Mouse (Mus musculus) midbrain, postnatal 0 days (tissue): ENCODE measurements around the gene Rora. TPM values are rescaled to one million over a fixed set of nuclear protein-coding genes. Genes with fewer than 3 reads are reported as not detected.

ENCODE experiments used
- ATAC-seq: fragments of 200-750 bp; cut with Nextera tagmentation; 2 replicates; pipeline ENCODE4 v1.8.0; 2017; ENCODE audit warnings: moderate number of reproducible peaks, mild to moderate bottlenecking, moderate TSS enrichment, moderate library complexity; ENCODE audit not compliant: low FRiP score
- DNase-seq: peaks from one replicate; pipeline ENCODE4 v3.0.0-alpha.2; 2015; ENCODE audit warnings: low spot score
- H3K27ac ChIP-seq: fragments of 300-500 bp; sonication (generic); 2 replicates; pipeline ENCODE4 v1.5.1; 2014; ENCODE audit warnings: low read depth, mild to moderate bottlenecking, low read length, mixed read lengths
- H3K27me3 ChIP-seq: fragments of 300-500 bp; sonication (generic); 2 replicates; pipeline ENCODE4 v1.6.1; 2014; ENCODE audit warnings: low read length, control low read depth, mixed read lengths; ENCODE audit not compliant: insufficient read depth
- H3K36me3 ChIP-seq: fragments of 300-500 bp; sonication (generic); 2 replicates; pipeline ENCODE4 v1.6.1; 2014; ENCODE audit warnings: low read length, control low read depth, mixed read lengths; ENCODE audit not compliant: insufficient read depth
- H3K4me1 ChIP-seq: fragments of 300-500 bp; sonication (generic); 2 replicates; pipeline ENCODE4 v1.6.1; 2014; ENCODE audit warnings: mild to moderate bottlenecking, control low read depth, antibody characterized with exemption, low read length, mixed read lengths; ENCODE audit not compliant: insufficient read depth
- H3K4me2 ChIP-seq: fragments of 300-500 bp; sonication (generic); 2 replicates; pipeline ENCODE4 v1.6.1; 2014; ENCODE audit warnings: low read depth, mild to moderate bottlenecking, low read length, mixed read lengths; ENCODE audit not compliant: poor library complexity, severe bottlenecking
- H3K4me3 ChIP-seq: fragments of 300-500 bp; sonication (generic); 2 replicates; pipeline ENCODE4 v1.5.1; 2014; ENCODE audit warnings: low read depth, mild to moderate bottlenecking, low read length, moderate library complexity
- H3K9ac ChIP-seq: fragments of 300-500 bp; sonication (generic); replicated peaks from 2 replicates; pipeline ENCODE4 v1.6.1; 2014; ENCODE audit warnings: mild to moderate bottlenecking, low read length, moderate library complexity, mixed read lengths; ENCODE audit not compliant: poor library complexity, severe bottlenecking
- H3K9me3 ChIP-seq: fragments of 300-500 bp; sonication (generic); 2 replicates; pipeline ENCODE4 v1.6.1; 2016; ENCODE audit warnings: low read length, control low read depth
- CTCF ChIP-seq: IDR thresholded peaks from 2 replicates; pipeline ENCODE4 v1.5.1; 2016; ENCODE audit warnings: antibody characterized with exemption, mild to moderate bottlenecking
- WGBS: fragments of 180-500 bp; shearing (Covaris S2); extraction: QIAGEN DNeasy Blood & Tissue Kit; methylation state at CpG from one replicate; pipeline ENCODE4 v1.1.7; 2014; 5-methylcytosine and 5-hydroxymethylcytosine counted together
- polyA plus RNA-seq: library from polyadenylated mRNA; unstranded; fragments of >200 nt; fragmentation: Nextera tagmentation; extraction: Ambion mirVana; gene quantifications from 2 replicates; pipeline ENCODE4 v1.2.1, GENCODE M21; 2015
- total RNA-seq: library from RNA; depleted of rRNA; stranded (reverse); fragments of >200 nt; gene quantifications from 2 replicates; pipeline ENCODE4 v1.2.3, GENCODE M21; 2014

Gene Rora
- total and polyA plus RNA-seq, 2 experiments from 2014 or later, result 28.2 to 49.6 TPM

DNA sequence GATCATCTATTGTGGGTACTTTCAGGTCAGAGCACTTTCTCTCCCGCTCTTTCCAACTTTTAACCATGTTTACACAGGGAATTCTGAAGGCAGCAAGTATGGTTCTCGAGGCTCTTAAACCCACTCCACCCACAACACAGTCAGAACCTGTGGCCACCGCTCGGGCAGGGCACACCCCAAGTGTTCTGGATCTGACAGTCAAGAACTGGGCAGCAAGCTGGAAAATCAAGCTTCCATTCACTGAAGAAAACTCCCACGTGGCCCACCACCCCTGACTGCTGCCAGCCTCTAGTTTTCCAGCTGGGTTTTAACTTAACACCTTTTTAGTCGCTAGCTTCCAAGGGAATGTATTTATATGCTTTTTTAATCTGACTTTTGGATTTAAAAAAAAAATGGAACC is 479.4 kb downstream of the Rora start:
- Histone ChIP-seq H3K4me3 (no peak overlapping the region), H3K4me2 (no peak overlapping the region), H3K27ac (no peak overlapping the region), H3K27me3 (no peaks in the 10 kb centered on the region), H3K9ac (no peak overlapping the region), H3K9me3 (no peaks in the 10 kb centered on the region), H3K36me3 (no peaks in the 10 kb centered on the region), H3K4me1 (no peaks in the 10 kb centered on the region)
- TF ChIP-seq CTCF, result no peak
- ATAC-seq (no peak), DNase-seq (no peak)
- WGBS, result 79% methylated on average over 6 of the region's 6 CpGs

DNA sequence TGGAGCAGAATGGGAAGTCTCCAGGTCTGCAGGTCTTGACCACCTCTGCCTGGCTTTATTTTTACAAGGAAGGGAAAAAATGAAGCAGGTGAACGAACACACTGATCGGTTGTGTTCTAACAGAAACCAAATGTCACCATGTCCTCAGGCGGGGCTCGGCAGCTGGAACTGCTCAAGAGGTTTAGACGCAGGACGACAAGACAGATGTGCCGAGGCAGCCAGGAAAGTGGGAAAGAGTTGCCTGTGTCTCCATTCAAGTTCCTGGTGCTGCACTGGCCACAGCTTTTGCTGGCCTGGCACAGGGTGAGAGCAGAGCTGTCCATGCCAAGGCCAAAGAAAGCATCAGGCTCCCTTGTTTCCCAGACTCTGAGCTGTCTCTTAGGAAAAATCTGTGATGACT is 480.1 kb downstream of the Rora start:
- Histone ChIP-seq H3K27me3 (no peaks in the 10 kb centered on the region), H3K27ac (no peak overlapping the region), H3K4me1 (no peaks in the 10 kb centered on the region), H3K9ac (no peak overlapping the region), H3K4me2 (no peak overlapping the region), H3K4me3 (no peak overlapping the region), H3K9me3 (no peaks in the 10 kb centered on the region), H3K36me3 (no peaks in the 10 kb centered on the region)
- DNase-seq (peak; percentile 41), ATAC-seq (no peak)
- WGBS, result 78% methylated on average over 7 of the region's 7 CpGs
- no peak for TF ChIP-seq CTCF

DNA sequence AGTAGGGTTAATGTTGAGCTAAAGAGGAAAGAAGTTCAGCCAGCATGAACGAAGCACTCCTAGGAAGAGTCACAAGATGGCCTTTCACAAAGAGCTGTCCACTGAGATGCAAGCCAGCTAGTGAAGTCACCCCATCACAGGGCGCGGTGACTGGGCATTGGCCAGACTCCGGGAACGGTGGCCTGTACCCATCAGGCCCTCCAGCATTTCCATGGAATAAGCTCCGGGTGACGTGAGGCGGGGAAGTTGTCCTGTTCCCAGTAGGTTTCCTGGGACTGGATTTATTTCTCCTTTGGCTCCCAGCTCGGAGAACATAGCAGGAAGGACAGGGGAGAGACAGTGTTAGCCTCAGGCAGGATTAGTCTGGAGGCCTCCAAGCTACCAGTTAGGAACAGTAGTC is 481.0 kb downstream of the Rora start:
- no peaks in the 10 kb centered on the region for H3K27me3 ChIP-seq
- DNase-seq (no peak), ATAC-seq (no peak)
- no peak overlapping the region for H3K27ac ChIP-seq
- 77% methylated on average over 9 of the region's 9 CpGs for WGBS
- H3K4me3 ChIP-seq, result no peak overlapping the region
- no peaks in the 10 kb centered on the region for H3K36me3 ChIP-seq
- H3K4me2 ChIP-seq, result no peak overlapping the region
- TF ChIP-seq CTCF, result no peak
- no peaks in the 10 kb centered on the region for H3K9me3 ChIP-seq
- no peaks in the 10 kb centered on the region for H3K4me1 ChIP-seq
- no peak overlapping the region for H3K9ac ChIP-seq

GRCm38 (mm10) chr9:69136821-69137220 is 483.2 kb downstream of the Rora start:
- no peak overlapping the region for H3K27ac ChIP-seq
- DNase-seq (no peak), ATAC-seq (no peak)
- 93% methylated on average over 5 of the region's 5 CpGs for WGBS
- H3K9me3 ChIP-seq, result no peaks in the 10 kb centered on the region
- no peak overlapping the region for H3K4me2 ChIP-seq
- H3K4me3 ChIP-seq, result no peak overlapping the region
- H3K36me3 ChIP-seq, result no peaks in the 10 kb centered on the region
- no peaks in the 10 kb centered on the region for H3K27me3 ChIP-seq
- H3K4me1 ChIP-seq, result no peaks in the 10 kb centered on the region
- H3K9ac ChIP-seq, result no peak overlapping the region
- no peak for TF ChIP-seq CTCF

DNA sequence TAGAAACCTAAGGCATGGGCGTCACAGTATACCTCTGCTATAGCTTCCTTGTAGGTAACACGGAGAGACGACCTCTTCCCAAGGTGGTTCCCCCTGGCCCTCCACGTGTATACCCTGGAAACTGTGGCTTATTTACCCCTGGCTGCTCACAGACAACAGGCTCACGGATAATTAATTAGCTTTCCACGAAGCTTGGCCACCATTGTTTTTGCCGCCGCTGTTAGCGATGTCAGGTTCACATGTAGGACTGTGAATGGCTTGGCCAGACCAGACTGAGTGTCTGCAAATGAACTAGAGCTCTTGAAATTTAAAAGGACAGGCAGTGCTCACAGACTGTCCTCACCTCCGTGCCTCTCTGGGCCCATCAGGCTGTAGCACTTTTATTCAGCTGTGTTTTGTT is 483.8 kb downstream of the Rora start:
- Histone ChIP-seq H3K4me2 (no peak overlapping the region), H3K4me1 (no peaks in the 10 kb centered on the region), H3K9ac (no peak overlapping the region), H3K27ac (no peak overlapping the region), H3K9me3 (no peaks in the 10 kb centered on the region), H3K36me3 (no peaks in the 10 kb centered on the region), H3K4me3 (no peak overlapping the region), H3K27me3 (no peaks in the 10 kb centered on the region)
- ATAC-seq, result no peak
- 62% methylated on average over 10 of the region's 10 CpGs for WGBS
- TF ChIP-seq CTCF, result no peak
- DNase-seq, result no peak

DNA sequence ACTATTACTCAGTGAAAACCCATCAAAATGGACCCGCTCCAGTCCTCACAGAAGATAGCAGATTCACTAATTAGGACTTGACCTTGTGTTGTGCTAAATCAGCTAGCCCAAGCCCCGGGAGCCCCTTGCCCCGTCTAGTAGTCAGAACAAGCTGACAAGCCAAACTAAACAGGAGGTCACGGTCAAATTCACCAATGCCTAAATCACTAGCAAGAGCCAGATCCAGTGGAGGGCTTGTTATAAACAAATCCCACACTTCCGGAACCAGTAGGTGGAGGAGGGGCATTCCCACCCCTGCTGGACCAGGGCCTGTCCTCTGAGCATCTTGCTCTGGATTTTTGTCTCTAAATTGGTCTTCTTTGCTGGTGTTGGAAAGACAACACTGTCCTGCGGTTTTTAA is 486.6 kb downstream of the Rora start:
- WGBS, result 62% methylated on average over 6 of the region's 6 CpGs
- ATAC-seq (no peak), DNase-seq (no peak)
- no peak overlapping the region for H3K27ac ChIP-seq
- no peak overlapping the region for H3K9ac ChIP-seq
- no peaks in the 10 kb centered on the region for H3K9me3 ChIP-seq
- H3K4me1 ChIP-seq, result no peaks in the 10 kb centered on the region
- no peaks in the 10 kb centered on the region for H3K27me3 ChIP-seq
- no peak for TF ChIP-seq CTCF
- H3K4me2 ChIP-seq, result no peak overlapping the region
- H3K4me3 ChIP-seq, result no peak overlapping the region
- no peaks in the 10 kb centered on the region for H3K36me3 ChIP-seq
